Mouse (Mus musculus) heart, adult 2 months (tissue): ENCODE data around the gene Unc93b1. TPM values are rescaled to one million over a fixed set of nuclear protein-coding genes. Genes with fewer than 3 reads are reported as not detected.

Experiments used
- DNase-seq, 2 experiments: peaks; one replicate each; pipeline ENCODE4 v3.0.0; 2021
- H3K27ac ChIP-seq: fragments of 200-600 bp; 2 replicates; pipeline ENCODE4 v1.8.1; 2022
- H3K27me3 ChIP-seq: fragments of 200-500 bp; 2 replicates; pipeline ENCODE4 v1.6.1; 2012; ENCODE audit warnings: mild to moderate bottlenecking, low read length, inconsistent platforms, mixed read lengths; ENCODE audit not compliant: control insufficient read depth, insufficient read depth
- H3K36me3 ChIP-seq: fragments of 200-500 bp; 2 replicates; pipeline ENCODE4 v1.6.1; 2012; ENCODE audit warnings: low read length, inconsistent platforms; ENCODE audit not compliant: control insufficient read depth, insufficient read depth
- H3K4me1 ChIP-seq: fragments of 200-500 bp; 2 replicates; pipeline ENCODE4 v1.6.1; 2011; ENCODE audit warnings: low read length; ENCODE audit not compliant: control insufficient read depth, insufficient read depth
- H3K4me3 ChIP-seq: fragments of 200-600 bp; 2 replicates; pipeline ENCODE4 v1.8.1; 2022
- H3K79me2 ChIP-seq: fragments of 200-500 bp; replicated peaks from 2 replicates; pipeline ENCODE4 v1.6.1; 2012; ENCODE audit warnings: mild to moderate bottlenecking, inconsistent platforms, low read length, moderate library complexity, mixed read lengths; ENCODE audit not compliant: control insufficient read depth, insufficient read depth
- H3K9ac ChIP-seq: fragments of 200-500 bp; 2 replicates; pipeline ENCODE4 v1.6.1; 2012; ENCODE audit warnings: low read depth, mild to moderate bottlenecking, control low read depth, inconsistent platforms, low read length, mixed read lengths
- CTCF ChIP-seq: fragments of 200-600 bp; IDR thresholded peaks from 2 replicates; pipeline ENCODE4 v1.8.1; 2022; ENCODE audit warnings: antibody characterized with exemption, mild to moderate bottlenecking, moderate library complexity
- EP300 ChIP-seq: fragments of 200-500 bp; IDR thresholded peaks from 2 replicates; pipeline ENCODE4 v1.6.1; 2011; ENCODE audit warnings: low read depth, low read length, control low read depth; ENCODE audit not compliant: insufficient read depth
- POLR2A ChIP-seq: fragments of 200-500 bp; IDR thresholded peaks from 2 replicates; pipeline ENCODE4 v1.6.1; 2011; ENCODE audit warnings: mild to moderate bottlenecking, low read depth, low read length, control low read depth; ENCODE audit not compliant: insufficient read depth
- WGBS: fragments of 180-500 bp; shearing (Covaris S2); methylation state at CpG from one replicate; pipeline ENCODE4 v1.1.7; 2018; 5-methylcytosine and 5-hydroxymethylcytosine counted together
- intact Hi-C: fragments of 180-260 bp; cut with DNase I; formaldehyde crosslinking; loops from one replicate; pipeline ENCODE4 v1.15.1; 2025
- polyA plus RNA-seq: library from polyadenylated mRNA; depleted of rRNA; stranded (reverse); fragments of >200 nt; gene quantifications from 2 replicates; pipeline ENCODE4 v1.2.3, GENCODE M21; 2012
- total RNA-seq, 2 experiments: library from RNA; stranded (reverse); gene quantifications; 2 replicates each; pipeline ENCODE4 v1.2.3; 2021

Gene Unc93b1
- total and polyA plus RNA-seq, 3 experiments, result 17.5 to 45.5 (median 18.3) TPM

- no peaks in the 10 kb centered on the region for H3K27me3 ChIP-seq
- no peaks in the 10 kb centered on the region for H3K36me3 ChIP-seq
- no peaks in the 10 kb centered on the region for H3K79me2 ChIP-seq
- intact Hi-C loops, result no loop called here
- no peak overlapping the region for H3K4me3 ChIP-seq
- H3K9ac ChIP-seq, result no peak overlapping the region
- WGBS, result 93% methylated on average over 10 of the region's 10 CpGs
- TF ChIP-seq POLR2A (no peak), CTCF (no peak), EP300 (no peak)
- 0 out of 2 replicates have a peak, but pooled peaks cover 1% of the 10 kb centered on the region for H3K4me1 ChIP-seq
- H3K27ac ChIP-seq, result no peak overlapping the region
- no peak for DNase-seq
These were observed 38.8 kb upstream of the Unc93b1 start for GRCm38 (mm10) chr19:3896208-3896607.

DNA sequence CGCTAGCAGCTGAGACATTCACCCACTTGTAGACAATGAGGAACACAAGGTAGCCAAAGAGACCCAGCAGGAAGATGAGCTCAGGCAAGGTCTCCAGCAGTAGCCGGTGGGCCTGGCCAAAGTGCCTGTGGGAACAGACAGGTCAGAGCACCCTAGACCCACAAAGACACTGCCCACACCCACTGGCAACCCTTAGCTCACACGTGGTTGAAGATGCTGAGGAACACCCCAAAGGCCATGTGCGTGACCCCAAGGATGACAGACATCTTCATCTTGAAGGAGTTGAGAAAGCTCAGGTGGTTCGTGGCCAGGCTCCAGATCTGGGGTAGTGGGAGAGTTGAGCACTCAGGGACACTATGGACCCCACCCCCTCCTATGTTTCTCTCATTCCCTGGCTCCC is 37.4 kb upstream of the Unc93b1 start:
- Histone ChIP-seq H3K4me1 (0 out of 2 replicates have a peak, but pooled peaks cover 1% of the 10 kb centered on the region), H3K4me3 (no peak overlapping the region), H3K27ac (no peak overlapping the region), H3K36me3 (no peaks in the 10 kb centered on the region), H3K27me3 (no peaks in the 10 kb centered on the region), H3K79me2 (no peaks in the 10 kb centered on the region), H3K9ac (no peak overlapping the region)
- TF ChIP-seq CTCF (no peak), EP300 (no peak), POLR2A (no peak)
- 92% methylated on average over 5 of the region's 5 CpGs for WGBS
- DNase-seq, result no peak
- intact Hi-C loops, result no loop called here

DNA sequence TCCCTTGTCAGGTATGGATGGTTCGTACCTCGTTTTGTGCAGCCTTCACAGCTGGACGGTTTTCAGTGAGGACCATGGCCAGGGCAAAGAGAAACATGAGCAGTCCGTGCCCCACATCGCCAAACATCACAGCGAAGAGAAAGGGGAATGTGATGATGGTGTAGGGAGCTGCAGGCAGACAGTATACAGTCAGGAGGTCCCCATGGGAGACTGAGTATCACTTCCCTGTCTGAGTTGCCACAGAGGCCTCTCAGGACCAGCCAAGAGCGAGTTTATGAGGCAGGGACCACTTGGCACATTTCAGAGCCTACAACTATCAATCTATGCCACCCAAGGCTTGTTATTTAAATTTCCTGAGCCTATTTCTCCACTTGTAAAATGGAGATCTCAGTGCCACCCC is 36.0 kb upstream of the Unc93b1 start:
- TF ChIP-seq CTCF (no peak), EP300 (no peak), POLR2A (no peak)
- no peaks in the 10 kb centered on the region for H3K36me3 ChIP-seq
- no peak overlapping the region for H3K4me3 ChIP-seq
- H3K27ac ChIP-seq, result no peak overlapping the region
- no peaks in the 10 kb centered on the region for H3K4me1 ChIP-seq
- no peak for DNase-seq
- H3K9ac ChIP-seq, result no peak overlapping the region
- intact Hi-C loops, result no loop called here
- 0 out of 2 replicates have a peak, but pooled peaks cover 1% of the 10 kb centered on the region for H3K79me2 ChIP-seq
- 84% methylated on average over 7 of the region's 7 CpGs for WGBS
- H3K27me3 ChIP-seq, result no peaks in the 10 kb centered on the region

DNA sequence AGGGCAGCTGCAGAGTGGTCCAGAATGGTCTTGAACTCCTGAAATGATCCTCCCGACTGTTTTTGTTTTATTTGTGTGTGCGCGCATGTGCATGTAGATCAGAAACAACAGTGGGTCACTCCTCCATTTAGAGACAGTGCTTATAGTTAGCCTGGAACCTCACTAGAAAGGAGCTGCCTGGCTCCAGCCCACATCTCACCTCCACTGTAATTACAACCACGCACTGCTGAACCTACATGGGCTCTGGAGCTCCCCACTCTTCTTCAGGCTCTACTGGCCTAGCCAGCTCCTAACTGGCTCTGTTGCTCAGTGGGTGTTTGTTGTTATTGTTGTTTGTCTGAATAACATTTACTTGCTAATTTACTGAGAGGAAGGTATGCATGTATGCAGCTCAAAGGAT is 35.4 kb upstream of the Unc93b1 start:
- no peak for DNase-seq
- intact Hi-C loops, result no loop called here
- Histone ChIP-seq H3K36me3 (no peaks in the 10 kb centered on the region), H3K27me3 (no peaks in the 10 kb centered on the region), H3K79me2 (0 out of 2 replicates have a peak, but pooled peaks cover 1% of the 10 kb centered on the region), H3K4me1 (peaks cover 3% of the 10 kb centered on the region; the same call in 1 of the 2 replicates), H3K9ac (no peak overlapping the region), H3K4me3 (no peak overlapping the region), H3K27ac (no peak overlapping the region)
- 97% methylated on average over 4 of the region's 4 CpGs for WGBS
- TF ChIP-seq CTCF, result no peak
- no peak for TF ChIP-seq POLR2A

DNA sequence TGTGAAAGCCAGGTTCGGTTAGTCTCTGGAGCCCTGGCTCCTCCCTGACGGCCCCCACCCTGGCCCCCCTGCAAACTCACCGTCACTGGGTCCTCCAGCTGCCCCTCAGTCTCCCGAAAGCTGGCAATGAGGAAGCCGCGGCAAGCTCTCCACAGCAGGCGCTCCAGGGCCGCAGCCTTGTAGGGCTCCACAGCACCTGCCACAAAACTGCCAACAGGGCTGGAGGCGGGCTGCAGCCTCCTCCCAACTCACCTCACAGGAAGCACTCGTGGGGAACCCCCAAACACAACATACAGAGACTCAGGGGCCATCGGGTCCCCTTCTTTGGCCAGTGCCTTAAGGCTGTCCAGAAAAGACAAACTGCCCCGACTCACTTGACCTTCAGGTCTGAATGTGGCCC is 32.0 kb upstream of the Unc93b1 start:
- Histone ChIP-seq H3K4me1 (peaks cover 3% of the 10 kb centered on the region; the same call in 1 of the 2 replicates), H3K79me2 (0 out of 2 replicates have a peak, but pooled peaks cover 1% of the 10 kb centered on the region), H3K36me3 (no peaks in the 10 kb centered on the region), H3K9ac (no peak overlapping the region), H3K4me3 (no peak overlapping the region), H3K27me3 (no peaks in the 10 kb centered on the region), H3K27ac (no peak overlapping the region)
- 92% methylated on average over 12 of the region's 12 CpGs for WGBS
- no peak for DNase-seq
- TF ChIP-seq POLR2A, result no peak
- TF ChIP-seq EP300, result no peak
- no peak for TF ChIP-seq CTCF
- intact Hi-C loops, result no loop called here

DNA sequence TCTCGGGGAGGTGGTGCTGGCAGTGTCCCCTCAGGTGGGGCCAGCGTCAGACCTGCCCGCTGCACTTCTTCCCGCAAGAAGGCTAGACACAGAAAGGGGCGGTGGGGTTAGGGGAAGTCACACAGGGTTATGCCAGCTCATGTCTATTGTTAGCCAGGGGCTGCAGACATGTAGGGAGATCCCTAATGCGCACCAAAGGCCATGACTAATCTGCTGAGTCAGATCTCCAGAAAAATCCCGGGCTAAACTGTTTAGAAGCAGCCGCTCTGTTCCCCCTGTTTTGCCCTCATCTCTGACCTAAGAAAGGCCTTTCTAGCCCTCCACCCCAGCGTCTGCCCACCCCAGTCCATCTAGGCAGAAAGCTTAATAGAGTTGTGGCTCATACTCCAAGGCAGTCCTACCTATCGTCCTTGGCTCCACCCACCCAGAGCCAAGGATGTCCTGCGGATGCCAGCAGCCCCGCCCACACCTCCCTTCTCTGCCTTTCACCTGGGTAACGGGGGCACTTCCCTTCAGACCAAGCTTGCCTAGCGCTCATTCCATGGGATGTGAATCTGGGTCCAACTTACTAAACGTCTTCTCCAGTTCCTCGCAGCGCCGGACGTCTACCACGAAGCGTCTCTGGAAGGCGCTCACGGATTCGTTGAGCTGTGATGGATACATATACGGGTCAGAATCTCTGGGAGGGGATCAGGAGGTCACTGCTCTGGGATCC is 31.2 kb upstream of the Unc93b1 start:
- Histone ChIP-seq H3K4me3 (no peak overlapping the region), H3K27me3 (no peaks in the 10 kb centered on the region), H3K9ac (no peak overlapping the region), H3K27ac (peak overlapping the region; percentile 83), H3K79me2 (0 out of 2 replicates have a peak, but pooled peaks cover 1% of the 10 kb centered on the region), H3K4me1 (peaks cover 3% of the 10 kb centered on the region; the same call in 1 of the 2 replicates), H3K36me3 (no peaks in the 10 kb centered on the region)
- intact Hi-C loops, result no loop called here
- no peak for TF ChIP-seq POLR2A
- TF ChIP-seq EP300, result no peak
- no peak for TF ChIP-seq CTCF
- 83% methylated on average over 25 of the region's 25 CpGs for WGBS
- DNase-seq, result no peak
